Mouse (Mus musculus) lung, postnatal 0 days (tissue): Measurements from ENCODE around the gene Mgat4b. TPM values are rescaled to one million over a fixed set of nuclear protein-coding genes. Genes with fewer than 3 reads are reported as not detected.

Experiments
- ATAC-seq: fragments of 200-750 bp; cut with Nextera tagmentation; 2 replicates; pipeline ENCODE4 v1.8.0; 2017; ENCODE audit warnings: moderate library complexity
- DNase-seq: peaks from one replicate; pipeline ENCODE4 v3.0.0-alpha.2; 2016; ENCODE audit warnings: low spot score
- H3K27ac ChIP-seq: fragments of 300-500 bp; sonication (generic); 2 replicates; pipeline ENCODE4 v1.5.1; 2014; ENCODE audit warnings: antibody characterized with exemption, mild to moderate bottlenecking, low read length, mixed read lengths
- H3K27me3 ChIP-seq: fragments of 300-500 bp; sonication (generic); replicated peaks from 2 replicates; pipeline ENCODE4 v1.6.1; 2014; ENCODE audit warnings: low read length, mixed read lengths; ENCODE audit not compliant: insufficient read depth
- H3K36me3 ChIP-seq: fragments of 300-500 bp; sonication (generic); 2 replicates; pipeline ENCODE4 v1.6.1; 2014; ENCODE audit warnings: low read length, mixed read lengths; ENCODE audit not compliant: insufficient read depth
- H3K4me1 ChIP-seq: fragments of 300-500 bp; sonication (generic); 2 replicates; pipeline ENCODE4 v1.6.1; 2014; ENCODE audit warnings: antibody characterized with exemption, low read depth, low read length, mixed read lengths; ENCODE audit not compliant: insufficient read depth
- H3K4me2 ChIP-seq: fragments of 300-500 bp; sonication (generic); replicated peaks from 2 replicates; pipeline ENCODE4 v1.6.1; 2014; ENCODE audit warnings: low read depth, mild to moderate bottlenecking, low read length, moderate library complexity, mixed read lengths
- H3K4me3 ChIP-seq: fragments of 300-500 bp; sonication (generic); 2 replicates; pipeline ENCODE4 v1.5.1; 2014; ENCODE audit warnings: low read depth, low read length
- H3K9ac ChIP-seq: fragments of 300-500 bp; sonication (generic); replicated peaks from 2 replicates; pipeline ENCODE4 v1.6.1; 2014; ENCODE audit warnings: low read depth, mild to moderate bottlenecking
- H3K9me3 ChIP-seq: fragments of 300-500 bp; sonication (generic); 2 replicates; pipeline ENCODE4 v1.6.1; 2016; ENCODE audit warnings: low read length, mixed read lengths
- CTCF ChIP-seq: IDR thresholded peaks from 2 replicates; pipeline ENCODE4 v1.5.1; 2016; ENCODE audit warnings: antibody characterized with exemption, mild to moderate bottlenecking
- EP300 ChIP-seq: IDR thresholded peaks from 2 replicates; pipeline ENCODE4 v1.6.1; 2016; ENCODE audit warnings: antibody characterized with exemption, mild to moderate bottlenecking, control low read depth
- WGBS: fragments of 180-500 bp; shearing (Covaris S2); extraction: QIAGEN DNeasy Blood & Tissue Kit; methylation state at CpG from one replicate; pipeline ENCODE4 v1.1.7; 2014; 5-methylcytosine and 5-hydroxymethylcytosine counted together
- polyA plus RNA-seq: library from polyadenylated mRNA; unstranded; fragments of >200 nt; fragmentation: Nextera tagmentation; extraction: Ambion mirVana; gene quantifications from 2 replicates; pipeline ENCODE4 v1.2.1, GENCODE M21; 2015

Mgat4b gene
- polyA plus RNA-seq, 1 experiment from 2014 or later, result 43.4 TPM

DNA sequence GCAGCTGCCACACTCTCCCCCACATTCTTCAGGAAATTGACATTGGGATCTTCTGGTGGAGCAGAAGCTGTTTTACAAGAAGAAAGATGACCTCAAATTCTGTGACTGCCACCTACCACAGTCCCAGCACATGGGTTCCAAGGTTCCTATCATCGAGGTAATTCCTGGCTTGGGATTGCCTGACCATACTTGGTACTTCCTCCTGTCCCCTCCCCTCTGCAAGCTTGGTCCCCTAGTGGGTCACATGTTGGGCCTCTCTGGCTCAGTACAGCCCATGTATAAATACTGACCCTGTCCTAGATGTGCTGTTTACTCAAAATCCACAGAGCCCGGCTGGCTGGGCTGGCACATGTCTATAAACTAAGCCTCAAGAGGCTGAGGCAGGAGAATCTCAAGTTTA is 4.7 kb upstream of the Mgat4b start:
- no peak overlapping the region for H3K4me3 ChIP-seq
- H3K4me1 ChIP-seq, result peaks cover 7% of the 10 kb centered on the region; the same call in 1 of the 2 replicates
- ATAC-seq (no peak), DNase-seq (no peak)
- peaks cover 63% of the 10 kb centered on the region for H3K36me3 ChIP-seq
- TF ChIP-seq EP300 (no peak), CTCF (no peak)
- H3K9me3 ChIP-seq, result no peaks in the 10 kb centered on the region
- WGBS, result 74% methylated on average over 2 of the region's 2 CpGs
- no peak overlapping the region for H3K4me2 ChIP-seq
- no peak overlapping the region for H3K9ac ChIP-seq
- no peak overlapping the region for H3K27ac ChIP-seq
- no peaks in the 10 kb centered on the region for H3K27me3 ChIP-seq

GRCm38 (mm10) chr11:50207344-50207743 is 3.3 kb upstream of the Mgat4b start:
- peaks cover 7% of the 10 kb centered on the region; the same call in 1 of the 2 replicates for H3K4me1 ChIP-seq
- 96% methylated on average over 14 of the region's 14 CpGs for WGBS
- TF ChIP-seq CTCF (no peak), EP300 (no peak)
- no peaks in the 10 kb centered on the region for H3K9me3 ChIP-seq
- no peak overlapping the region for H3K4me3 ChIP-seq
- no peak for ATAC-seq
- no peaks in the 10 kb centered on the region for H3K27me3 ChIP-seq
- no peak overlapping the region for H3K9ac ChIP-seq
- no peak overlapping the region for H3K4me2 ChIP-seq
- no peak overlapping the region for H3K27ac ChIP-seq
- no peak for DNase-seq
- H3K36me3 ChIP-seq, result peaks cover 52% of the 10 kb centered on the region

DNA sequence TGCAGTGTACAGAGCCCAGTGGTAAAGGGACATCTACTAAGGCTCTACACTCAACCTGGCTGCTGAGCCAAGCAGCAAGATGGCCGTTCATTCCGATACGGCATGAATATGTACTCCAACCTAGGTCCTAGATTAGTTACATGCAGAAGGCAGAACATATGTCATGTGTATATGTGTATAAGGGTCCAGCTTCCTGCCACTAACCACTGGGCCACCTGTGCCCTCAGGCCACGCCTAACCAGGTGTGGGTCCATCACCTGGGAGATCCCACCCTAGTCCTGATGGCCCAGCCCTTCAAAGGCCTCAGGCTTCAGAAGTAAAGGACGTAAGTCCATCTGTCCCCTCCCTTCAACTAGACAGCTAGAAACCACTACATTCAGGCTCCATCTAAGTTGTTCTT is 2.7 kb upstream of the Mgat4b start:
- no peak overlapping the region for H3K4me3 ChIP-seq
- no peaks in the 10 kb centered on the region for H3K27me3 ChIP-seq
- TF ChIP-seq EP300, result no peak
- peak overlapping the region; percentile 62; the same call in 1 of the 2 replicates for H3K4me2 ChIP-seq
- no peaks in the 10 kb centered on the region for H3K9me3 ChIP-seq
- no peak overlapping the region for H3K9ac ChIP-seq
- DNase-seq (no peak), ATAC-seq (no peak)
- peaks cover 12% of the 10 kb centered on the region; the same call in 1 of the 2 replicates for H3K4me1 ChIP-seq
- H3K27ac ChIP-seq, result no peak overlapping the region
- 93% methylated on average over 5 of the region's 5 CpGs for WGBS
- peaks cover 46% of the 10 kb centered on the region for H3K36me3 ChIP-seq

GRCm38 (mm10) chr11:50210101-50210504 is 587 bp upstream of the Mgat4b start:
- H3K4me1 ChIP-seq, result peaks cover 18% of the 10 kb centered on the region; the same call in 1 of the 2 replicates
- H3K9me3 ChIP-seq, result no peaks in the 10 kb centered on the region
- 0% methylated on average over 24 of the region's 24 CpGs for WGBS
- peak overlapping the region; percentile 99 for H3K4me3 ChIP-seq
- peak; percentile 74 for TF ChIP-seq EP300
- no peak for TF ChIP-seq CTCF
- peak overlapping the region; percentile 62 for H3K4me2 ChIP-seq
- ATAC-seq, result peak; percentile 95
- peaks cover 30% of the 10 kb centered on the region for H3K36me3 ChIP-seq
- peak; percentile 99 for DNase-seq
- H3K9ac ChIP-seq, result peak overlapping the region; percentile 100
- H3K27me3 ChIP-seq, result no peaks in the 10 kb centered on the region
- H3K27ac ChIP-seq, result peak overlapping the region; percentile 100

DNA sequence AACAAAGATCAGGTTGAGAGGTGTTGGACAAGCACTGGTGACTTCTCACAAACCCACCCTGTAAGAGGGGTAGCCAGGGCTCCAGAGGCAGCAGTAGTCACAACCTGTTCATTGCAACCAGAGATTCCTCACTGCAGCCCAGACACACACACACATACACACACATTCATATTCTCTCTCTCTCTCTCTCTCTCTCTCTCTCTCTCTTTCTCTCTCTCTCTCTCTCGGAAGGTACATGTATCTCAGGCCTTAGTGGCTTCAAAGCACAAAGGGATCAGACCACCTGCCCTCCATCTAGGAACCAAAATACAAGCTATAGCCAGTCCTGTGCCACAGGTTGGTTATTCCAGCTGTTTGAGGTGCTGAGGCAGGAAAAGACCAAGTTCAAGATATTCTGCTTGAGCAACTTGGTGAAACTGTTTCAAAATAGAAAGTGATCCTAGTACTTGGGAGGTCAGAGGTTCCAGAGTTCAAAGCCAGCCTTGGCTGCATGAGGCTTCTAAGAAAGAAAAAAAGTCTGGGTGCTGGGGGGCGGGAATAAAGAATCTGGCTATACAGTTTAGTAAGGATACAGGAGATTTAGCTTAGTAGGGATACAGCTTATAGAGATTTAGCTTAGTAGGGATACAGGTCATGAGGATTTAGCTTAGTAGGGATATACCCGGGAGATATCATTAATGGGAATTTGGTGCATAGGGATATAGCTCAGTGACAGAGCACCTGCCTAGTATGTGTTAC is 801 bp downstream of the Mgat4b start:
- TF ChIP-seq CTCF (no peak), EP300 (no peak)
- H3K9me3 ChIP-seq, result no peaks in the 10 kb centered on the region
- H3K4me1 ChIP-seq, result peaks cover 25% of the 10 kb centered on the region; the same call in 1 of the 2 replicates
- peak overlapping the region; percentile 100; the same call in 1 of the 2 replicates for H3K9ac ChIP-seq
- peaks cover 17% of the 10 kb centered on the region for H3K36me3 ChIP-seq
- DNase-seq, result no peak
- H3K27ac ChIP-seq, result peak overlapping the region; percentile 100; the same call in 1 of the 2 replicates
- H3K27me3 ChIP-seq, result no peaks in the 10 kb centered on the region
- 97% methylated on average over 3 of the region's 3 CpGs for WGBS
- H3K4me3 ChIP-seq, result peak overlapping the region; percentile 99; the same call in 1 of the 2 replicates
- no peak for ATAC-seq
- H3K4me2 ChIP-seq, result peak overlapping the region; percentile 62

GRCm38 (mm10) chr11:50212060-50212739 is 1.5 kb downstream of the Mgat4b start:
- H3K4me1 ChIP-seq, result peaks cover 25% of the 10 kb centered on the region; the same call in 1 of the 2 replicates
- WGBS, result 64% methylated on average over 3 of the region's 3 CpGs
- H3K9me3 ChIP-seq, result no peaks in the 10 kb centered on the region
- TF ChIP-seq CTCF (no peak), EP300 (no peak)
- H3K9ac ChIP-seq, result no peak overlapping the region
- no peak for DNase-seq
- H3K4me2 ChIP-seq, result no peak overlapping the region
- H3K4me3 ChIP-seq, result no peak overlapping the region
- H3K36me3 ChIP-seq, result peaks cover 10% of the 10 kb centered on the region
- no peak for ATAC-seq
- H3K27me3 ChIP-seq, result no peaks in the 10 kb centered on the region
- H3K27ac ChIP-seq, result peak overlapping the region; percentile 66
